Mouse (Mus musculus) intestine, postnatal 0 days (tissue): ENCODE data around the gene Kpnb1. TPM values are rescaled to one million over a fixed set of nuclear protein-coding genes. Genes with fewer than 3 reads are reported as not detected.
A peak's percentile ranks its signal among the peaks of the same experiment; 100 is the strongest.

ENCODE experiments used
- ATAC-seq: fragments of 200-750 bp; cut with Nextera tagmentation; 2 replicates; pipeline ENCODE4 v1.8.0; 2017; ENCODE audit warnings: mild to moderate bottlenecking, moderate TSS enrichment, moderate library complexity
- H3K27ac ChIP-seq: fragments of 300-500 bp; sonication (generic); 2 replicates; pipeline ENCODE4 v1.5.1; 2014; ENCODE audit warnings: mild to moderate bottlenecking, low read depth, low read length, moderate library complexity
- H3K27me3 ChIP-seq: fragments of 300-500 bp; sonication (generic); replicated peaks from 2 replicates; pipeline ENCODE4 v1.6.1; 2014; ENCODE audit warnings: low read length, mixed read lengths; ENCODE audit not compliant: control insufficient read depth, insufficient read depth
- H3K36me3 ChIP-seq: fragments of 300-500 bp; sonication (generic); 2 replicates; pipeline ENCODE4 v1.6.1; 2014; ENCODE audit warnings: mild to moderate bottlenecking, moderate library complexity; ENCODE audit not compliant: control insufficient read depth, insufficient read depth
- H3K4me1 ChIP-seq: fragments of 300-500 bp; sonication (generic); replicated peaks from 2 replicates; pipeline ENCODE4 v1.6.1; 2014; ENCODE audit warnings: antibody characterized with exemption, low read length, mixed read lengths; ENCODE audit not compliant: control insufficient read depth, insufficient read depth
- H3K4me2 ChIP-seq: fragments of 300-500 bp; sonication (generic); replicated peaks from 2 replicates; pipeline ENCODE4 v1.6.1; 2014; ENCODE audit warnings: low read depth, mild to moderate bottlenecking, moderate library complexity
- H3K4me3 ChIP-seq: fragments of 300-500 bp; sonication (generic); 2 replicates; pipeline ENCODE4 v1.5.1; 2014; ENCODE audit warnings: low read depth, low read length
- H3K9ac ChIP-seq: fragments of 300-500 bp; sonication (generic); 2 replicates; pipeline ENCODE4 v1.6.1; 2014; ENCODE audit warnings: mild to moderate bottlenecking, low read depth, low read length
- H3K9me3 ChIP-seq: fragments of 300-500 bp; sonication (generic); 2 replicates; pipeline ENCODE4 v1.6.1; 2016; ENCODE audit warnings: mixed run types; ENCODE audit not compliant: control insufficient read depth
- CTCF ChIP-seq: sonication (generic); IDR thresholded peaks from 2 replicates; pipeline ENCODE4 v1.5.1; 2016; ENCODE audit warnings: low read depth, mild to moderate bottlenecking, control low read depth, antibody characterized with exemption, moderate library complexity
- WGBS: fragments of 180-500 bp; shearing (Covaris S2); extraction: QIAGEN DNeasy Blood & Tissue Kit; methylation state at CpG from one replicate; pipeline ENCODE4 v1.1.7; 2014; 5-methylcytosine and 5-hydroxymethylcytosine counted together
- polyA plus RNA-seq: library from polyadenylated mRNA; unstranded; fragments of >200 nt; fragmentation: Nextera tagmentation; extraction: Ambion mirVana; gene quantifications from 2 replicates; pipeline ENCODE4 v1.2.1, GENCODE M21; 2015

Kpnb1 gene
- polyA plus RNA-seq, 1 experiment from 2014 or later, result 17.5 TPM

DNA sequence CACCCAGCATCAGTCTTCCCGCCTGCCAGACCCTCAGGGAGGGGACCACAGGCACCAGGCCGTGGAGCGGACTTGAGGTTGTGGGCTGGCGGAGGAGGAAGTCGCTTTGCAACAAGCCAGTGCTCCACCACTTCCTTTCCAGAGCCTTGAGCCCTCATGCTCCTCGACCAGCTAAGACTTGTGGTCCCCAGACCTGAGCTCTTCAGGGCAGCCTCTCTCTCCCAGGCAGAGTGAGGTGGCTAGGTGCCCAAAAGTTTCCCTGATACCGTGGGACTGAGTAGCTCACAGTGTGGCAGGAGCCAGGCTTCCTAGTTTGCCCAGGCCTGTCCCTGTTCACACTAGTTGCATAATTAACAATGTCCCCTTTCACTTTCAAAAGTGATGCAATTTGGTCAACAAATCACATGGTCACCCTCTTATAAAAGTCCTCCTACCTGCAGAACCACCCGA, 45.5 kb downstream of the Kpnb1 start:
- H3K9ac ChIP-seq, result no peak overlapping the region

DNA sequence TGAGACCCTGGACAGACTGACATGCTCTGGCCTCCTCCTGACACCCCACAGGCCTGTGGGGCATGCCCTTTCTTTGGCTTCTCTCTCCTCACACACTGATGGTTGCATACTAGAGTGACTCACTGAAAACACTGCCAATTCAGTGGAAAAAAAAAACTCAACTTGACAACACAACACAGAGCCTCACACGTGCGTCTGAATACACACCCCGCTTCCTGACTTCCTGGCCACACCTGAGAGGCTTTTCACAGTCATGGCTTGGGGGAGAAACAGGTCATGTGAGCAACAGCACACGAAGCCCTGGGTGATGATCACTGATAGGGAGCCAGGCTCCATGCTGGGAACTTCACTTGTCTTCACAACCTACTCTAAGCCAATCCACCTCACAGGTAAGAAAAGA, 46.9 kb downstream of the Kpnb1 start:
- Histone ChIP-seq H3K36me3 (peaks cover 4% of the 10 kb centered on the region; the same call in 1 of the 2 replicates), H3K4me2 (no peak overlapping the region), H3K4me1 (no peaks in the 10 kb centered on the region), H3K4me3 (no peak overlapping the region), H3K9me3 (no peaks in the 10 kb centered on the region), H3K9ac (no peak overlapping the region), H3K27ac (no peak overlapping the region), H3K27me3 (peaks cover 32% of the 10 kb centered on the region)
- ATAC-seq, result no peak
- no peak for TF ChIP-seq CTCF
- WGBS, result 53% methylated on average over 4 of the region's 4 CpGs

More for the DNA sequence above, 45.5 kb downstream of the Kpnb1 start:
- no peak for ATAC-seq
- Histone ChIP-seq H3K4me2 (no peak overlapping the region), H3K27me3 (peaks cover 42% of the 10 kb centered on the region), H3K4me1 (no peaks in the 10 kb centered on the region), H3K4me3 (no peak overlapping the region), H3K36me3 (no peaks in the 10 kb centered on the region; the same call in 1 of the 2 replicates), H3K9me3 (no peaks in the 10 kb centered on the region), H3K27ac (no peak overlapping the region)
- 62% methylated on average over 8 of the region's 8 CpGs for WGBS
- no peak for TF ChIP-seq CTCF

DNA sequence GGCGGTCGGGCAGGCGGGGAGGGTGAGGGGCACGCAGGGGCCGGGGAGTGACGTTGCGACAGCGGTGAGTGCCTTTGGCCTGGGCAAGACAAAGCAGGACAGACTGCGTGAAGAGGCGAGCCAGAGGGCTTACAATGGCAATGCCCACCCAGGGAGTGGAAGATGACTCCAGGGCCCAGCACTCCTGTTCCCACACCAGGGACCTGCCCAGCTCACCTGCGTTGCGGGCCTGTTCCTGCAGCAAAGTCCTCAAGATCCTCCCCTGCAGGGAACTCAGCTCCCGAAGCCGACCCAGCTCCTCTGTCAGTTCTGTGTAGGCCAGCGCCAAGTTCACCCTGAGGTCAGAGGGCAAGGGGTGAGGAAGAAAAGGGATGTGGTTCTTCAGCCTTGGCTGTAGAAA, 48.4 kb downstream of the Kpnb1 start:
- Histone ChIP-seq H3K9ac (no peak overlapping the region), H3K27me3 (peaks cover 31% of the 10 kb centered on the region), H3K4me1 (no peaks in the 10 kb centered on the region), H3K27ac (no peak overlapping the region), H3K4me3 (peak overlapping the region; percentile 29), H3K9me3 (no peaks in the 10 kb centered on the region), H3K36me3 (peaks cover 4% of the 10 kb centered on the region; the same call in 1 of the 2 replicates), H3K4me2 (peak overlapping the region; percentile 60)
- no peak for TF ChIP-seq CTCF
- no peak for ATAC-seq
- 39% methylated on average over 15 of the region's 15 CpGs for WGBS

DNA sequence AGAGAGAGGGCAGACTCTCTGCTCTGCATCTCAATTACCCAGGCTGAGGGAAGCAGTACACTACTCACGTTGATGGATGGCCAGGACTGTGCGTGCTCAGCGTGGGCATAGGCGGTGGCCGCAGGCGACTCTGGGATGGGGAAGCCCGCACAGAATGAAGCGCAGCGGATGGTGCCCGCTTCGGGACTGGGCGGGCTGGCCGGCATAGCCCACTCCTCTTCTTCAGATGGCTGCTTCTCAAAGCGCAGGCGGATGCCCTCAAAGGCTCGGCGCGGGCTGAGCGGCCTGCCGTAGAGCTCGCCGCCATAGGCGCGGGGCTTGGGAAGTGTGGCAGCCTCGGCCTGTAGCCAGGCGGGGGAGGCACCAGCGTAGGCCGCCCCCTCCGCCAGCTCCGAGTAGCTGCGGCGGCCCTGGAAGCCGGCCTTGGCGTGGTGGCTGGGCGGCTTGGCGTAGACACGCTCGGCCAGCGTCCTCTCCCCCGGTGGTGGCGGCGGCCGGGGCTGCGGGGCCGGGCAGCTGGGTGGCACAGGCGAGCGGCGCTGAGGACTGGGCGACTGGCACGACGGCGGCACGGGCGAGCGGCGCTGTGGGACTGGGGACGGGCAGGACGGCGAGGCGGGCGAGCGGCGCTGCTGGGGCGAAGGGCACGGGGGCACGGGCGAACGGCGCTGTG, 49.0 kb downstream of the Kpnb1 start:
- peaks cover 35% of the 10 kb centered on the region for H3K27me3 ChIP-seq
- no peak for ATAC-seq
- H3K36me3 ChIP-seq, result peaks cover 4% of the 10 kb centered on the region; the same call in 1 of the 2 replicates
- WGBS, result 29% methylated on average over 65 of the region's 69 CpGs
- H3K27ac ChIP-seq, result no peak overlapping the region
- TF ChIP-seq CTCF, result no peak
- 0 out of 2 replicates have a peak overlapping the region, but pooled peaks have one; percentile 31 for H3K9ac ChIP-seq
- peak overlapping the region; percentile 29 for H3K4me3 ChIP-seq
- no peaks in the 10 kb centered on the region for H3K9me3 ChIP-seq
- no peaks in the 10 kb centered on the region for H3K4me1 ChIP-seq
- peak overlapping the region; percentile 60 for H3K4me2 ChIP-seq

DNA sequence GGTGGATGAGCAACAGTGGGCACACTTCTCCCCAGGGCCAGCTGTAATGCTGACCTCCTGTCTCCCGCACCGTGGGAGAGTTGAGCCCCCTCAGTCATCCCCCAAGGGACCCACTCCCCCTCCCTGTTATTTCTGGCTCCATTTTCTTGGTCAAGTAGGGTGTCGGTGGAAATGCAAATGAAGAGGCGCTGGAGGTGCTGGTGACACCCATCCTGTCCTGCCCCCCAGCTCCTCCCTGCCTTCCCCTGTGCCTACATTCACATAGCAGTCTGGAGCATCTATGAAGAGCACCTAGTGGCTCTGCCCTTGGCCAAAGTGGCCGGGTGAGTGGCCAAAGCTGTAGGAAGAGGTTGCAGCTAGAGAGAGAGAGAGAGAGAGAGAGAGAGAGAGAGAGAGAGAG, 54.4 kb downstream of the Kpnb1 start:
- ATAC-seq, result no peak
- 55% methylated on average over 5 of the region's 5 CpGs for WGBS

DNA sequence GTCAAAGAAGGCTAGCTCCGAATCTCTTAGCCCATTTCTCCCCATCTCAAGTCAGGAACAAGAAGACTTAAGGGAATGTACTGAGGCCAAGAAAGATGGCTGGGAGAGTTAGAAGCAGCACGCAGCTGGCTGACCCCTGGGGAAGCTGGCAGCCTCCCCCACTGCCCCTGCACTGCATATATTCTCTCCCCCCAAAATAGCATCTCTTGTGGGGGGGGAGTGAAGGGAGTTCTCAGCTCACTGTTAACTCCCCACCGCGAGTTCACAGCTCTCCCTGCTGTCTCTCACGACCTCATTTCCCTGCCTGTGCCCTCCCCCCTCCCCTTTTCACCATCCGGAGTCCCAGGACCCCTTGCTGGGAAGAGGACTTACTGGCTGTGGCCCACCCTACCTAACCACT, 55.5 kb downstream of the Kpnb1 start:
- Histone ChIP-seq H3K4me1 (no peaks in the 10 kb centered on the region), H3K4me3 (no peak overlapping the region), H3K9ac (no peak overlapping the region), H3K36me3 (peaks cover 4% of the 10 kb centered on the region; the same call in 1 of the 2 replicates), H3K9me3 (no peaks in the 10 kb centered on the region), H3K27ac (no peak overlapping the region), H3K4me2 (no peak overlapping the region), H3K27me3 (peaks cover 5% of the 10 kb centered on the region; the same call in 1 of the 2 replicates)
- ATAC-seq, result no peak
- 23% methylated on average over 6 of the region's 6 CpGs for WGBS
- TF ChIP-seq CTCF, result no peak

More for the DNA sequence above, 54.4 kb downstream of the Kpnb1 start:
- TF ChIP-seq CTCF, result no peak
- H3K27ac ChIP-seq, result no peak overlapping the region
- peaks cover 11% of the 10 kb centered on the region for H3K27me3 ChIP-seq
- no peak overlapping the region for H3K4me3 ChIP-seq
- H3K4me2 ChIP-seq, result no peak overlapping the region
- no peaks in the 10 kb centered on the region for H3K4me1 ChIP-seq
- H3K9me3 ChIP-seq, result no peaks in the 10 kb centered on the region
- H3K36me3 ChIP-seq, result peaks cover 4% of the 10 kb centered on the region; the same call in 1 of the 2 replicates
- H3K9ac ChIP-seq, result no peak overlapping the region
